Mouse (Mus musculus): ENCODE data around the gene Ddx31. TPM values are rescaled to one million over a fixed set of nuclear protein-coding genes. Genes with fewer than 3 reads are reported as not detected.

Ddx31 gene
- polyA plus RNA-seq, 1 experiment = 5.2 TPM

- TF ChIP-seq POLR2A (IDR thresholded peaks at IDR 0.05; ENCODE audit: low read depth, low read length) (no peak), CTCF (IDR thresholded peaks at IDR 0.05; ENCODE audit: extremely low read depth, insufficient read depth, insufficient read length, insufficient replicate concordance) (no peak)
- Histone ChIP-seq H3K36me3 (ENCODE audit: control insufficient read depth, insufficient read depth, low read length) (peaks cover 2% of the 10 kb centered on the region; the same call in 1 of the 2 replicates), H3K27me3 (ENCODE audit: control insufficient read depth, insufficient read depth, low read length) (peaks cover 44% of the 10 kb centered on the region), H3K4me1 (ENCODE audit: control insufficient read depth, insufficient read depth, insufficient read length) (no peaks in the 10 kb centered on the region), H3K27ac (ENCODE audit: insufficient read depth, low read length) (no peak overlapping the region), H3K4me3 (ENCODE audit: extremely low read depth, insufficient read depth, insufficient read length) (no peak overlapping the region)
- no peak for DNase-seq (ENCODE audit: low read depth in 1 of 2, low spot score in 2 of 2)
- WGBS = 20% methylated on average over 25 of the region's 25 CpGs
Measured at GRCm38 (mm10) chr2:28909818-28910710, 69.9 kb downstream of the Ddx31 start.

DNA sequence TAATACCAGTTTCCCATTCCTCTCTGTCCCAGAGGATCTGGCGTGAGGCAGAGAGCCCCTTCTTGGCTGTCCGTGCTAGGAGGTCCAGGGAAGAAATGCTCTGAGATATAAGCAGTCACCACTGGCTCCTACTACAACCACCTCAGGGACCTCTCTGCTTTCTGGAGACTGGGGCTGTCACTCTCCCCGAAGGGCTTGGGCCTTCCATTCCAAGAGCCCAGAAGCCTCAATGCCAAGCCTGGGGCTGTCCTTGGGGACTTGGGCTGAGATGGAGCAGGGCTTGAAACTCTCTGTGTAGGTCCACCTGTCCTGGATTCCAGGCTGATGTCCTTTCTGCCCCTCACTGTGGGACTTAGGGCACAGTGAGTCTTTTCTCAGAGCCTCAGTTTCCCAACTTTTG, 70.7 kb downstream of the Ddx31 start:
- WGBS = 33% methylated on average over 3 of the region's 3 CpGs
- TF ChIP-seq CTCF (IDR thresholded peaks at IDR 0.05; ENCODE audit: extremely low read depth, insufficient read depth, insufficient read length, insufficient replicate concordance) = no peak
- TF ChIP-seq POLR2A (IDR thresholded peaks at IDR 0.05; ENCODE audit: low read depth, low read length) = no peak
- no peak for DNase-seq (ENCODE audit: low read depth in 1 of 2, low spot score in 2 of 2)
- Histone ChIP-seq H3K36me3 (ENCODE audit: control insufficient read depth, insufficient read depth, low read length) (no peaks in the 10 kb centered on the region), H3K27me3 (ENCODE audit: control insufficient read depth, insufficient read depth, low read length) (peaks cover 52% of the 10 kb centered on the region), H3K4me1 (ENCODE audit: control insufficient read depth, insufficient read depth, insufficient read length) (no peaks in the 10 kb centered on the region), H3K27ac (ENCODE audit: insufficient read depth, low read length) (no peak overlapping the region), H3K4me3 (ENCODE audit: extremely low read depth, insufficient read depth, insufficient read length) (no peak overlapping the region)

DNA sequence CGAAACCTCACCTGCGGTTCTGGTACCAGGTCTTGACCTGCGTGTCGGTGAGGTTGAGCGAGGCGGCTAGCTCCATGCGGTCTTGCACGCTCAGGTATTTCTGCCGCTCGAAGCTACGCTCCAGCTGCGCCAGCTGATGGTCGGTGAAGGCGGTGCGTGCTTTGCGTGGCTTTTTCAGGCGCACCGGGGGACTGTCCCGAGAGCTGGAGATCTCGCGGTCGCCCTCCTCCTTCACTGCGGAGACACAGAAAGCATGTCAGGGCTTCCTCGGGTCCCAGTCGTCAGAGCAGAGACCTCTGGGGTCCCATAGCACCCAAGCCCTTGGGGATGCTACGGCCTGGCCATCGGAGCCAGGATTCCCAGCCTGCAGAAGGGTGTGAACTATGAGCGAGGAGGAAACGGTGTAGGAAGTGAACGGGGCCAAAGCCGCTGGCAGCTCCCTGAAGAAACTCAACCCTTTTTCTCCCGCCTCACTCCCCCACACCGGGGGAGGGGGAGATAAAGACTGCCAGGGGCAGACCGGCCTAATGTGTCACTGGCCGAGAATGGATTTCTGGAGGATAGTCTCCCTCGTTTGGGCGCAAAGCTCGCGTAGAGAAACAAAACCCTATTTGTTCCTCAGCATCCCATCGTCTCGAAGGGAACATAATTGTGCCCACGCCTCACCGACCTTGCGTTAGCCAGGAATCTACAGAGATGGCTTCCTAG, 71.3 kb downstream of the Ddx31 start:
- no peak for DNase-seq (ENCODE audit: low read depth in 1 of 2, low spot score in 2 of 2)
- Histone ChIP-seq H3K27ac (ENCODE audit: insufficient read depth, low read length) (no peak overlapping the region), H3K4me1 (ENCODE audit: control insufficient read depth, insufficient read depth, insufficient read length) (no peaks in the 10 kb centered on the region; the same call in 1 of the 2 replicates), H3K27me3 (ENCODE audit: control insufficient read depth, insufficient read depth, low read length) (peaks cover 55% of the 10 kb centered on the region), H3K4me3 (ENCODE audit: extremely low read depth, insufficient read depth, insufficient read length) (no peak overlapping the region), H3K36me3 (ENCODE audit: control insufficient read depth, insufficient read depth, low read length) (no peaks in the 10 kb centered on the region)
- 6% methylated on average over 44 of the region's 44 CpGs for WGBS
- TF ChIP-seq POLR2A (IDR thresholded peaks at IDR 0.05; ENCODE audit: low read depth, low read length) = no peak
- TF ChIP-seq CTCF (IDR thresholded peaks at IDR 0.05; ENCODE audit: extremely low read depth, insufficient read depth, insufficient read length, insufficient replicate concordance) = no peak

- no peak for TF ChIP-seq POLR2A (IDR thresholded peaks at IDR 0.05; ENCODE audit: low read depth, low read length)
- no peak for TF ChIP-seq CTCF (IDR thresholded peaks at IDR 0.05; ENCODE audit: extremely low read depth, insufficient read depth, insufficient read length, insufficient replicate concordance)
- WGBS = 9% methylated on average over 33 of the region's 33 CpGs
- H3K4me1 ChIP-seq (ENCODE audit: control insufficient read depth, insufficient read depth, insufficient read length) = no peaks in the 10 kb centered on the region; the same call in 1 of the 2 replicates
- no peak for DNase-seq (ENCODE audit: low read depth in 1 of 2, low spot score in 2 of 2)
- no peak overlapping the region for H3K4me3 ChIP-seq (ENCODE audit: extremely low read depth, insufficient read depth, insufficient read length)
- no peaks in the 10 kb centered on the region for H3K36me3 ChIP-seq (ENCODE audit: control insufficient read depth, insufficient read depth, low read length)
- H3K27me3 ChIP-seq (ENCODE audit: control insufficient read depth, insufficient read depth, low read length) = peaks cover 57% of the 10 kb centered on the region
- H3K27ac ChIP-seq (ENCODE audit: insufficient read depth, low read length) = no peak overlapping the region
Measured at GRCm38 (mm10) chr2:28912039-28912700, 72.0 kb downstream of the Ddx31 start.

DNA sequence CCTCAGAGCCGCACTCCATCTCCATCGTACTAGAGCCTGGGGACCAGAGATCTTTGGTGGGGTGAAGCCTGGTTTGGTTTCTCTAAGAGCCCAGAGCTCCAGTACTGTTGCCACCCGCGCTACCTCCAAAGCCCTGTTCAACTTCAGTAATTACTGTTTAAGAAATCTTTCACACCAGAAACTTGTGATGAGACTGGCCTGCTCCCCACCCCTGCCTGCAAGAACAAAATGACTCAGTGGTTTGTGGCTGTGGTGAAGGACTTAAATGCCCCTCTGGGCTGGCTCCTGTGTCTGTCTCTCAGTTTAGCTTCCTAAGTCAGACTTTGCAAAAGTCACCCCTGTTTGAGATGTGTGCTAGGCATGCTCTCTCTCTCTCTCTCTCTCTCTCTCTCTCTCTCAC, 72.8 kb downstream of the Ddx31 start:
- no peak for DNase-seq (ENCODE audit: low read depth in 1 of 2, low spot score in 2 of 2)
- H3K27ac ChIP-seq (ENCODE audit: insufficient read depth, low read length) = no peak overlapping the region
- H3K36me3 ChIP-seq (ENCODE audit: control insufficient read depth, insufficient read depth, low read length) = no peaks in the 10 kb centered on the region
- 14% methylated on average over 4 of the region's 4 CpGs for WGBS
- H3K4me1 ChIP-seq (ENCODE audit: control insufficient read depth, insufficient read depth, insufficient read length) = peaks cover 7% of the 10 kb centered on the region
- TF ChIP-seq CTCF (IDR thresholded peaks at IDR 0.05; ENCODE audit: extremely low read depth, insufficient read depth, insufficient read length, insufficient replicate concordance) (no peak), POLR2A (IDR thresholded peaks at IDR 0.05; ENCODE audit: low read depth, low read length) (no peak)
- no peak overlapping the region for H3K4me3 ChIP-seq (ENCODE audit: extremely low read depth, insufficient read depth, insufficient read length)
- H3K27me3 ChIP-seq (ENCODE audit: control insufficient read depth, insufficient read depth, low read length) = peaks cover 59% of the 10 kb centered on the region

GRCm38 (mm10) chr2:28914121-28914520, 73.9 kb downstream of the Ddx31 start:
- TF ChIP-seq POLR2A (IDR thresholded peaks at IDR 0.05; ENCODE audit: low read depth, low read length) (no peak), CTCF (IDR thresholded peaks at IDR 0.05; ENCODE audit: extremely low read depth, insufficient read depth, insufficient read length, insufficient replicate concordance) (no peak)
- H3K36me3 ChIP-seq (ENCODE audit: control insufficient read depth, insufficient read depth, low read length) = no peaks in the 10 kb centered on the region
- H3K4me3 ChIP-seq (ENCODE audit: extremely low read depth, insufficient read depth, insufficient read length) = no peak overlapping the region
- peaks cover 57% of the 10 kb centered on the region for H3K27me3 ChIP-seq (ENCODE audit: control insufficient read depth, insufficient read depth, low read length)
- no peak for DNase-seq (ENCODE audit: low read depth in 1 of 2, low spot score in 2 of 2)
- peaks cover 8% of the 10 kb centered on the region for H3K4me1 ChIP-seq (ENCODE audit: control insufficient read depth, insufficient read depth, insufficient read length)
- no peak overlapping the region for H3K27ac ChIP-seq (ENCODE audit: insufficient read depth, low read length)
- WGBS = 26% methylated on average over 2 of the region's 2 CpGs

All from spleen, adult 2 months (tissue).